In the genomic region with DNA sequence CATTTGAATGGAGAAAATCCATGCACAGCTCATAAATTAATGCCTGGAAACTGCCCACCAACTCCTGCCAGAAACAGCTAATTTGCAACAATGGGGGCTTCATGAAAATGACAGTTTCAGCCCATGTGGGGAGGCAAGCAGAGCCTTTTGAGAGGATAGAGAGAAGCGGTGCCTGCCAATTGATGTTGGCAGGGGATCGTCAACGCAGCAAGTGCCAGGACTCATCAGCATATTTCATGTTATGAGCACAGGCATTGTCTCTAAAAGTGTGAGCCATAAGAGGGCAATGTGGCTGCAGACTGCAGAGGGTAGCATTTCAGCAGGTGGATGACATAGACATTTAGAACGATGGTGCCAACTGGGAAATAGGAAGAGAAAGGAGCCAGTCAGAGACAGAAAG, we compare ENCODE assay signal across 11 mouse cellular contexts.
DNase-seq lines count a peak whose midpoint lies in the region; ATAC-seq and TF ChIP-seq lines count a peak whose summit lies in the region.
"Had no signal": no experiment of that assay in that cellular context is flagged by ENCODE, and none has a peak within 500 bp of the region (broad histone marks: within the 10 kb centered on the region; RNA-seq: fewer than 3 reads in every experiment).

No protein-coding gene starts in this region.

- no peaks in the 10 kb centered on the region for H3K36me3 ChIP-seq in hindbrain, embryonic 15.5 days
- no peaks in the 10 kb centered on the region for H3K36me3 ChIP-seq in limb, embryonic 14.5 days (ENCODE audit: control insufficient read depth, insufficient read depth, low read length)
- H3K36me3 ChIP-seq in kidney, adult 2 months (ENCODE audit: control insufficient read depth, insufficient read depth, low read length): no peaks in the 10 kb centered on the region
- H3K36me3 ChIP-seq in kidney, embryonic 16.5 days (ENCODE audit: insufficient read depth, low read length): no peaks in the 10 kb centered on the region
- H3K36me3 ChIP-seq: embryonic facial prominence, embryonic 12.5 days had no signal

- TF ChIP-seq CTCF in kidney, adult 2 months (conservative IDR thresholded peaks at IDR 0.05; ENCODE audit: insufficient read depth, insufficient read length, low read depth, low read length): no peak

- H3K4me1 ChIP-seq in hindbrain, embryonic 15.5 days (replicated peaks): 0 out of 2 replicates have a peak, but pooled peaks cover 3% of the 10 kb centered on the region
- H3K4me1 ChIP-seq in limb, embryonic 14.5 days (ENCODE audit: control insufficient read depth, insufficient read depth, low read length): peaks cover 7% of the 10 kb centered on the region
- no peaks in the 10 kb centered on the region for H3K4me1 ChIP-seq in kidney, adult 2 months (ENCODE audit: control insufficient read depth, insufficient read depth, low read length)
- peaks cover 4% of the 10 kb centered on the region for H3K4me1 ChIP-seq in kidney, embryonic 16.5 days (ENCODE audit: insufficient read depth, low read length)

- no peaks in the 10 kb centered on the region for H3K27me3 ChIP-seq in hindbrain, embryonic 15.5 days
- no peaks in the 10 kb centered on the region for H3K27me3 ChIP-seq in limb, embryonic 14.5 days (ENCODE audit: control insufficient read depth, insufficient read depth, low read length)
- H3K27me3 ChIP-seq in kidney, adult 2 months (replicated peaks; ENCODE audit: control insufficient read depth, insufficient read depth, low read length): no peaks in the 10 kb centered on the region
- no peaks in the 10 kb centered on the region for H3K27me3 ChIP-seq in kidney, embryonic 16.5 days (ENCODE audit: insufficient read depth, low read length)
- H3K27me3 ChIP-seq: embryonic facial prominence, embryonic 12.5 days; Patski had no signal

- ATAC-seq in hindbrain, embryonic 15.5 days (ENCODE audit: low FRiP score, low read depth): peak; percentile 93
- ATAC-seq in limb, embryonic 14.5 days (ENCODE audit: low FRiP score, low read depth): no peak
- no peak for ATAC-seq in kidney, embryonic 16.5 days (ENCODE audit: low FRiP score, low TSS enrichment)
- ATAC-seq: Patski had no signal

- H3K4me3 ChIP-seq in hindbrain, embryonic 15.5 days: no peak overlapping the region
- H3K4me3 ChIP-seq in limb, embryonic 14.5 days (replicated peaks; ENCODE audit: low read length): no peak overlapping the region
- H3K4me3 ChIP-seq in kidney, adult 2 months (ENCODE audit: insufficient read depth, low read depth, low read length): no peak overlapping the region
- no peak overlapping the region for H3K4me3 ChIP-seq in kidney, embryonic 16.5 days (ENCODE audit: low read length)
- H3K4me3 ChIP-seq: embryonic facial prominence, embryonic 12.5 days had no signal

- WGBS in hindbrain, embryonic 15.5 days: 24% methylated on average over 4 of the region's 4 CpGs
- 62% methylated on average over 4 of the region's 4 CpGs for WGBS in limb, embryonic 14.5 days
- 84% methylated on average over 4 of the region's 4 CpGs for WGBS in kidney, adult 2 months
- 81% methylated on average over 4 of the region's 4 CpGs for WGBS in kidney, embryonic 16.5 days

- TF ChIP-seq POLR2A in limb, embryonic 14.5 days (IDR thresholded peaks at IDR 0.05; ENCODE audit: borderline replicate concordance, extremely low read depth, insufficient read depth, insufficient read length): no peak
- no peak for TF ChIP-seq POLR2A in kidney, adult 2 months (IDR thresholded peaks at IDR 0.05; ENCODE audit: low read depth, low read length)

- H3K9me3 ChIP-seq in hindbrain, embryonic 15.5 days: no peaks in the 10 kb centered on the region
- no peaks in the 10 kb centered on the region for H3K9me3 ChIP-seq in limb, embryonic 14.5 days (ENCODE audit: control insufficient read depth, low read length)
- H3K9me3 ChIP-seq in kidney, embryonic 16.5 days (ENCODE audit: low read length): no peaks in the 10 kb centered on the region
- H3K9me3 ChIP-seq: embryonic facial prominence, embryonic 12.5 days had no signal

- no peak overlapping the region for H3K4me2 ChIP-seq in hindbrain, embryonic 15.5 days
- no peak overlapping the region for H3K4me2 ChIP-seq in limb, embryonic 14.5 days (replicated peaks; ENCODE audit: low read depth, low read length, severe bottlenecking)
- no peak overlapping the region for H3K4me2 ChIP-seq in kidney, embryonic 16.5 days (replicated peaks; ENCODE audit: low read depth, low read length)
- H3K4me2 ChIP-seq: embryonic facial prominence, embryonic 12.5 days had no signal

- peak; percentile 92 for DNase-seq in Muller cell, postnatal 12 days (ENCODE audit: inconsistent ontology term)
- peak; percentile 2 to 10 for DNase-seq in cerebellum, adult 18-20 months
- DNase-seq in limb, embryonic 14.5 days (ENCODE audit: low spot score): peak; percentile 11
- DNase-seq in kidney, adult 2 months: no peak
- no peak for DNase-seq in adrenal gland, postnatal 14 days
- DNase-seq: heart, postnatal 36 days; lung, adult 18-20 months had no signal

- H3K27ac ChIP-seq in hindbrain, embryonic 15.5 days (replicated peaks): no peak overlapping the region
- H3K27ac ChIP-seq in limb, embryonic 14.5 days (replicated peaks; ENCODE audit: low read depth, low read length): no peak overlapping the region
- H3K27ac ChIP-seq in kidney, adult 2 months (ENCODE audit: insufficient read depth, low read depth, low read length): no peak overlapping the region
- H3K27ac ChIP-seq in kidney, embryonic 16.5 days (ENCODE audit: low read length): no peak overlapping the region
- H3K27ac ChIP-seq: embryonic facial prominence, embryonic 12.5 days had no signal

- no peak overlapping the region for H3K9ac ChIP-seq in hindbrain, embryonic 15.5 days
- no peak overlapping the region for H3K9ac ChIP-seq in limb, embryonic 14.5 days (ENCODE audit: low read depth, low read length, severe bottlenecking)
- H3K9ac ChIP-seq in kidney, embryonic 16.5 days (replicated peaks; ENCODE audit: low read length): no peak overlapping the region
- H3K9ac ChIP-seq: embryonic facial prominence, embryonic 12.5 days had no signal

Comparison
In these comparisons a context has a peak if more than half of its experiments do, and no peak if none do; other contexts are left out.
1. DNase-seq: peak in Muller cell, postnatal 12 days (single experiment), cerebellum, adult 18-20 months (2 of 2) and limb, embryonic 14.5 days (single experiment); none in kidney, adult 2 months (single experiment) and adrenal gland, postnatal 14 days (single experiment).